ENCODE assay signal across 26 mouse cellular contexts in the genomic region with DNA sequence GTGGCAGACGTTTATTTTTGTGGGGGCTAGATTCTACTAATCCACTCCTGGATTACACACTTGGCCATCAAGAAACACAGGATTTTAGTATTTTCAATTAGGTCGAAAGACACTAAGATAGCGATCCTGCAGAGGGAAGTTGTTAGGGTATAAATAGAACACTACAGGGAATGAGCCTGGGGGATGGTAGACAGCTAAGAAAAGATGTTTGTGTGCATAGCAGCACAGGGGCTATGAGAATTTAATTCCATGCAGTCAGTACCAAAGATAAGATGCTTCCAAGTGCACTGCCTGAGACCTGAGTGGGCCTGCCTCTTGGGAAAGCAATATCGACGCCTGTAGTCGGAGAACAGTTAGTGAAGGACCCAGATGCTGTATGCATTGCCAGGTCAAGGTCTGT. TPM values are rescaled to one million over a fixed set of nuclear protein-coding genes. Genes with fewer than 3 reads are reported as not detected.
DNase-seq lines count a peak whose midpoint lies in the region; ATAC-seq and TF ChIP-seq lines count a peak whose summit lies in the region.
"Had no signal": no experiment of that assay in that cellular context is flagged by ENCODE, and none has a peak within 500 bp of the region (broad histone marks: within the 10 kb centered on the region; RNA-seq: fewer than 3 reads in every experiment).

No protein-coding gene starts in this region.

- peaks cover 13% of the 10 kb centered on the region for H3K4me1 ChIP-seq in heart, embryonic 12.5 days (replicated peaks)
- peaks cover 13% of the 10 kb centered on the region for H3K4me1 ChIP-seq in heart, embryonic 15.5 days (replicated peaks)
- peaks cover 1% of the 10 kb centered on the region; the same call in 1 of the 2 replicates for H3K4me1 ChIP-seq in heart, adult 2 months (ENCODE audit: control insufficient read depth, insufficient read depth, low read length)
- no peaks in the 10 kb centered on the region for H3K4me1 ChIP-seq in lung, embryonic 16.5 days (replicated peaks; ENCODE audit: control insufficient read depth, insufficient read depth, low read length)
- H3K4me1 ChIP-seq: embryonic facial prominence, embryonic 10.5 days; embryonic facial prominence, embryonic 13.5 days; forebrain, embryonic 12.5 days; forebrain, embryonic 15.5 days; hindbrain, embryonic 12.5 days; hindbrain, embryonic 15.5 days had no signal

- no peak for TF ChIP-seq POLR2A in heart, adult 2 months (IDR thresholded peaks at IDR 0.05; ENCODE audit: insufficient read depth, low read depth, low read length)

- H3K4me3 ChIP-seq in heart, embryonic 12.5 days: no peak overlapping the region
- H3K4me3 ChIP-seq in heart, embryonic 15.5 days: no peak overlapping the region
- no peak overlapping the region for H3K4me3 ChIP-seq in heart, adult 2 months
- H3K4me3 ChIP-seq in lung, embryonic 16.5 days (ENCODE audit: low read length): no peak overlapping the region
- H3K4me3 ChIP-seq: embryonic facial prominence, embryonic 10.5 days; embryonic facial prominence, embryonic 13.5 days; erythroblast, embryonic 14.5 days; forebrain, embryonic 12.5 days; forebrain, embryonic 15.5 days; hindbrain, embryonic 12.5 days; hindbrain, embryonic 15.5 days had no signal

- no peak for TF ChIP-seq CTCF in heart, adult 2 months (IDR thresholded peaks at IDR 0.05)

- no peak overlapping the region for H3K4me2 ChIP-seq in heart, embryonic 12.5 days
- H3K4me2 ChIP-seq in heart, embryonic 15.5 days: peak overlapping the region; percentile 18
- no peak overlapping the region for H3K4me2 ChIP-seq in lung, embryonic 16.5 days (ENCODE audit: low read depth, low read length)
- H3K4me2 ChIP-seq: embryonic facial prominence, embryonic 13.5 days; forebrain, embryonic 12.5 days; forebrain, embryonic 15.5 days; hindbrain, embryonic 12.5 days; hindbrain, embryonic 15.5 days had no signal

- intact Hi-C loops in heart, adult 2 months (cut with DNase I): no loop called here

- peak overlapping the region; percentile 78 for H3K27ac ChIP-seq in heart, embryonic 12.5 days (ENCODE audit: poor library complexity, severe bottlenecking)
- H3K27ac ChIP-seq in heart, embryonic 15.5 days: peak overlapping the region; percentile 80
- H3K27ac ChIP-seq in heart, adult 2 months: no peak overlapping the region
- no peak overlapping the region for H3K27ac ChIP-seq in lung, embryonic 16.5 days (ENCODE audit: low read length)
- H3K27ac ChIP-seq: embryonic facial prominence, embryonic 10.5 days; embryonic facial prominence, embryonic 13.5 days; forebrain, embryonic 12.5 days; forebrain, embryonic 15.5 days; hindbrain, embryonic 12.5 days; hindbrain, embryonic 15.5 days had no signal

- no peaks in the 10 kb centered on the region for H3K27me3 ChIP-seq in heart, embryonic 12.5 days (replicated peaks)
- H3K27me3 ChIP-seq in heart, embryonic 15.5 days: no peaks in the 10 kb centered on the region
- H3K27me3 ChIP-seq in heart, adult 2 months (ENCODE audit: control insufficient read depth, insufficient read depth, low read length): no peaks in the 10 kb centered on the region
- H3K27me3 ChIP-seq in lung, embryonic 16.5 days (ENCODE audit: control insufficient read depth, insufficient read depth, low read depth, low read length): no peaks in the 10 kb centered on the region
- H3K27me3 ChIP-seq: embryonic facial prominence, embryonic 13.5 days; forebrain, embryonic 12.5 days; forebrain, embryonic 15.5 days; hindbrain, embryonic 12.5 days; hindbrain, embryonic 15.5 days had no signal

- DNase-seq in heart, adult 8-10 months (ENCODE audit: low spot score): no peak
- no peak for DNase-seq in heart, adult 2 months
- no peak for DNase-seq in lung, postnatal 36 days
- DNase-seq in gastrocnemius, postnatal 4 days (ENCODE audit: low spot score in 2 of 2): no peak
- DNase-seq: adrenal gland, adult 2 months; adrenal gland, postnatal 14 days; cerebellum, adult 11-12 months; cerebellum, adult 8-10 months; cerebellum, postnatal 10 days; cerebellum, postnatal 36 days; embryo, embryonic 11 days; gastrocnemius, postnatal 25 days; kidney, adult 2 months had no signal

- no peak for TF ChIP-seq EP300 in heart, adult 2 months (IDR thresholded peaks at IDR 0.05; ENCODE audit: insufficient read depth, low read depth, low read length)

- peaks cover 63% of the 10 kb centered on the region for H3K36me3 ChIP-seq in heart, embryonic 12.5 days
- peaks cover 63% of the 10 kb centered on the region for H3K36me3 ChIP-seq in heart, embryonic 15.5 days
- H3K36me3 ChIP-seq in heart, adult 2 months (ENCODE audit: control insufficient read depth, insufficient read depth, low read length): no peaks in the 10 kb centered on the region; the same call in 1 of the 2 replicates
- H3K36me3 ChIP-seq in lung, embryonic 16.5 days (ENCODE audit: control insufficient read depth, insufficient read depth, low read length): peaks cover 15% of the 10 kb centered on the region; the same call in 1 of the 2 replicates

- H3K79me2 ChIP-seq in heart, adult 2 months (replicated peaks; ENCODE audit: control insufficient read depth, insufficient read depth, low read length): no peaks in the 10 kb centered on the region

- WGBS in heart, embryonic 12.5 days: 36% methylated on average over 6 of the region's 6 CpGs
- WGBS in heart, embryonic 15.5 days: 26% methylated on average over 6 of the region's 6 CpGs
- WGBS in heart, adult 2 months: 42% methylated on average over 6 of the region's 6 CpGs
- WGBS in lung, embryonic 16.5 days: 61% methylated on average over 6 of the region's 6 CpGs

- no peaks in the 10 kb centered on the region for H3K9me3 ChIP-seq in heart, embryonic 12.5 days (replicated peaks)
- H3K9me3 ChIP-seq in heart, embryonic 15.5 days (replicated peaks): no peaks in the 10 kb centered on the region
- H3K9me3 ChIP-seq in lung, embryonic 16.5 days (ENCODE audit: control insufficient read depth, low read length): no peaks in the 10 kb centered on the region
- H3K9me3 ChIP-seq: embryonic facial prominence, embryonic 10.5 days; embryonic facial prominence, embryonic 13.5 days; forebrain, embryonic 12.5 days; forebrain, embryonic 15.5 days; hindbrain, embryonic 12.5 days; hindbrain, embryonic 15.5 days had no signal

- H3K9ac ChIP-seq in heart, embryonic 12.5 days: no peak overlapping the region
- H3K9ac ChIP-seq in heart, embryonic 15.5 days: no peak overlapping the region
- H3K9ac ChIP-seq in heart, adult 2 months (ENCODE audit: low read depth, low read length): no peak overlapping the region
- no peak overlapping the region for H3K9ac ChIP-seq in lung, embryonic 16.5 days (ENCODE audit: low read length)
- H3K9ac ChIP-seq: embryonic facial prominence, embryonic 13.5 days; forebrain, embryonic 12.5 days; forebrain, embryonic 15.5 days; hindbrain, embryonic 12.5 days; hindbrain, embryonic 15.5 days had no signal

- ATAC-seq in heart, embryonic 12.5 days (ENCODE audit: insufficient number of reproducible peaks, low FRiP score): peak; percentile 64; the same call in 1 of the 2 replicates
- ATAC-seq in heart, embryonic 15.5 days (replicated peaks; ENCODE audit: insufficient number of reproducible peaks, insufficient read depth, low FRiP score, low read depth): peak; percentile 60; the same call in 1 of the 2 replicates
- ATAC-seq in lung, embryonic 16.5 days (ENCODE audit: low read depth): peak; percentile 60
- ATAC-seq: CD4-positive, CD25-positive, alpha-beta regulatory T cell, adult 4 months; forebrain, embryonic 15.5 days; intestine, postnatal 0 days had no signal

RNA-seq across cellular contexts. Expression of a gene that starts 9.7 kb away (rescaled TPM):
- 6.2 and 6.4 TPM in 2 replicates for polyA plus RNA-seq in heart, embryonic 12.5 days (2016; fragmentation: Nextera tagmentation; extraction: Ambion mirVana)
- 1 to 10 TPM; 3.6 to 4.8 (median 3.8) TPM for total RNA-seq in heart, adult 8-10 months (2022)
- 4.2 and 5.2 TPM in 2 replicates for polyA plus RNA-seq in heart, embryonic 15.5 days (2015; fragmentation: Nextera tagmentation; extraction: Ambion mirVana)
- 1 to 10 TPM; 2.5 to 3.7 TPM for total RNA-seq in heart, adult 2 months (2021)
- 2.6 and 3.4 TPM in 2 replicates for polyA plus RNA-seq in heart, adult 2 months (2012; rRNA removed)
- 8.1 and 10.8 TPM in 2 replicates for polyA plus RNA-seq in lung, embryonic 16.5 days (2015; fragmentation: Nextera tagmentation; extraction: Ambion mirVana)
- 1 to 10 TPM; 7.4 to 8.5 TPM for total RNA-seq in gastrocnemius, postnatal 4 days (2021)
- total RNA-seq: MEL had no signal

Comparison
In these comparisons a context has a peak if more than half of its experiments do, and no peak if none do; other contexts are left out.
1. H3K27ac ChIP-seq: peak in heart, embryonic 12.5 days (single experiment) and heart, embryonic 15.5 days (single experiment); none in heart, adult 2 months (single experiment) and lung, embryonic 16.5 days (single experiment).
2. Peak in every context shown above with its lines, with median percentiles within 50 percentile points of each other: ATAC-seq.